Mouse (Mus musculus) C2C12 (cell line): ENCODE measurements around the gene Dnah17.

Experiments
- CTCF ChIP-seq: IDR thresholded peaks from one replicate; pipeline ENCODE4 v1.5.1; 2011; ENCODE audit not compliant: control insufficient read depth, insufficient read depth, insufficient read length
- MAX ChIP-seq: IDR thresholded peaks from one replicate; pipeline ENCODE4 v1.6.1; 2011; ENCODE audit warnings: mild to moderate bottlenecking, control low read depth
- MYOD1 ChIP-seq: IDR thresholded peaks from one replicate; pipeline ENCODE4 v1.6.1; 2011; ENCODE audit warnings: low read depth; ENCODE audit not compliant: control insufficient read depth, insufficient read length

- TF ChIP-seq CTCF (no peak), MAX (no peak), MYOD1 (no peak)
Measured at GRCm38 (mm10) chr11:118014391-118014995, 115.9 kb downstream of the Dnah17 start.
